Mouse (Mus musculus) neural tube, embryonic 13.5 days (tissue): ENCODE data around the gene Icmt. TPM values are rescaled to one million over a fixed set of nuclear protein-coding genes. Genes with fewer than 3 reads are reported as not detected.

ENCODE experiments used
- ATAC-seq: fragments of 200-750 bp; cut with Nextera tagmentation; 2 replicates; pipeline ENCODE4 v1.8.0; 2017; ENCODE audit warnings: low read depth, mild to moderate bottlenecking, moderate TSS enrichment, moderate library complexity
- H3K27ac ChIP-seq: fragments of 300-500 bp; sonication (generic); replicated peaks from 2 replicates; pipeline ENCODE4 v1.5.1; 2015; ENCODE audit warnings: moderate library complexity, mild to moderate bottlenecking, inconsistent platforms
- H3K27me3 ChIP-seq: fragments of 300-500 bp; sonication (generic); 2 replicates; pipeline ENCODE4 v1.6.1; 2015; ENCODE audit warnings: mild to moderate bottlenecking, inconsistent platforms
- H3K36me3 ChIP-seq: fragments of 300-500 bp; sonication (generic); 2 replicates; pipeline ENCODE4 v1.6.1; 2015; ENCODE audit warnings: mild to moderate bottlenecking, inconsistent platforms
- H3K4me1 ChIP-seq: fragments of 300-500 bp; sonication (generic); replicated peaks from 2 replicates; pipeline ENCODE4 v1.6.1; 2015; ENCODE audit warnings: inconsistent platforms
- H3K4me2 ChIP-seq: fragments of 300-500 bp; sonication (generic); 2 replicates; pipeline ENCODE4 v1.6.1; 2015; ENCODE audit warnings: inconsistent platforms, mild to moderate bottlenecking, moderate library complexity
- H3K4me3 ChIP-seq: fragments of 300-500 bp; sonication (generic); 2 replicates; pipeline ENCODE4 v1.5.1; 2015; ENCODE audit warnings: mild to moderate bottlenecking, inconsistent platforms
- H3K9ac ChIP-seq: fragments of 300-500 bp; sonication (generic); 2 replicates; pipeline ENCODE4 v1.6.1; 2015; ENCODE audit warnings: moderate library complexity, mild to moderate bottlenecking, inconsistent platforms
- H3K9me3 ChIP-seq: fragments of 300-500 bp; sonication (generic); 2 replicates; pipeline ENCODE4 v1.6.1; 2016; ENCODE audit warnings: inconsistent platforms
- WGBS: fragments of 180-500 bp; shearing (Covaris S2); methylation state at CpG from one replicate; pipeline ENCODE4 v1.1.7; 2015; 5-methylcytosine and 5-hydroxymethylcytosine counted together
- polyA plus RNA-seq: library from polyadenylated mRNA; unstranded; fragments of >200 nt; fragmentation: Nextera tagmentation; extraction: Ambion mirVana; gene quantifications from 2 replicates; pipeline ENCODE4 v1.2.1, GENCODE M21; 2015

The Icmt gene
- polyA plus RNA-seq, 1 experiment from 2014 or later: 21.7 TPM

GRCm38 (mm10) chr4:152291562-152291961 is 5.5 kb upstream of the Icmt start, which contains the start of gene Hes3:
Gene Hes3, minus strand, starts transcription at chr4:152291662.
- Histone ChIP-seq H3K4me2 (peak within 1 kb of the TSS; percentile 57), H3K27ac (no peak within 1 kb of the TSS), H3K36me3 (no peaks in the 10 kb centered on the region), H3K27me3 (peaks cover 87% of the 10 kb centered on the region), H3K4me3 (peak within 1 kb of the TSS; percentile 28), H3K9ac (peak within 1 kb of the TSS; percentile 67), H3K9me3 (no peaks in the 10 kb centered on the region), H3K4me1 (peaks cover 74% of the 10 kb centered on the region)
- ATAC-seq: no peak
- 15% methylated on average over 6 of the region's 6 CpGs for WGBS

GRCm38 (mm10) chr4:152292102-152292765 is 4.8 kb upstream of the Icmt start:
- Histone ChIP-seq H3K9me3 (no peaks in the 10 kb centered on the region), H3K36me3 (no peaks in the 10 kb centered on the region), H3K4me1 (peaks cover 68% of the 10 kb centered on the region), H3K27me3 (peaks cover 80% of the 10 kb centered on the region), H3K27ac (peak overlapping the region; percentile 28; the same call in 1 of the 2 replicates), H3K4me2 (no peak overlapping the region), H3K9ac (0 out of 2 replicates have a peak overlapping the region, but pooled peaks have one; percentile 18), H3K4me3 (no peak overlapping the region)
- peak; percentile 17; the same call in 1 of the 2 replicates for ATAC-seq
- 2% methylated on average over 12 of the region's 12 CpGs for WGBS

- 51% methylated on average over 10 of the region's 10 CpGs for WGBS
- H3K9ac ChIP-seq: no peak overlapping the region
Observed at GRCm38 (mm10) chr4:152294188-152294929, 2.7 kb upstream of the Icmt start.

GRCm38 (mm10) chr4:152295916-152296315 is 1.1 kb upstream of the Icmt start:
- WGBS: 52% methylated on average over 4 of the region's 4 CpGs
- H3K27me3 ChIP-seq: peaks cover 51% of the 10 kb centered on the region
- no peak overlapping the region for H3K9ac ChIP-seq
- H3K27ac ChIP-seq: no peak overlapping the region
- H3K4me3 ChIP-seq: no peak overlapping the region
- no peak for ATAC-seq
- H3K4me2 ChIP-seq: no peak overlapping the region
- peaks cover 55% of the 10 kb centered on the region for H3K4me1 ChIP-seq
- H3K9me3 ChIP-seq: no peaks in the 10 kb centered on the region
- H3K36me3 ChIP-seq: peaks cover 13% of the 10 kb centered on the region

More at GRCm38 (mm10) chr4:152294188-152294929, 2.7 kb upstream of the Icmt start:
- Histone ChIP-seq H3K4me3 (no peak overlapping the region), H3K4me2 (no peak overlapping the region), H3K27me3 (peaks cover 64% of the 10 kb centered on the region), H3K9me3 (no peaks in the 10 kb centered on the region), H3K27ac (no peak overlapping the region), H3K4me1 (peaks cover 69% of the 10 kb centered on the region), H3K36me3 (no peaks in the 10 kb centered on the region)
- ATAC-seq: no peak

GRCm38 (mm10) chr4:152296371-152296770 is 656 bp upstream of the Icmt start:
- WGBS: 25% methylated on average over 8 of the region's 8 CpGs
- peaks cover 51% of the 10 kb centered on the region for H3K4me1 ChIP-seq
- H3K27ac ChIP-seq: 0 out of 2 replicates have a peak overlapping the region, but pooled peaks have one; percentile 24
- peaks cover 17% of the 10 kb centered on the region for H3K36me3 ChIP-seq
- H3K27me3 ChIP-seq: peaks cover 46% of the 10 kb centered on the region
- peak overlapping the region; percentile 69 for H3K4me2 ChIP-seq
- no peaks in the 10 kb centered on the region for H3K9me3 ChIP-seq
- no peak for ATAC-seq
- peak overlapping the region; percentile 96 for H3K4me3 ChIP-seq
- H3K9ac ChIP-seq: peak overlapping the region; percentile 61

- peaks cover 22% of the 10 kb centered on the region for H3K27me3 ChIP-seq
- peak overlapping the region; percentile 97; the same call in 1 of the 2 replicates for H3K9ac ChIP-seq
- 91% methylated on average over 14 of the region's 14 CpGs for WGBS
- no peak overlapping the region for H3K27ac ChIP-seq
- H3K4me2 ChIP-seq: peak overlapping the region; percentile 98; the same call in 1 of the 2 replicates
- no peaks in the 10 kb centered on the region for H3K9me3 ChIP-seq
- H3K4me3 ChIP-seq: no peak overlapping the region
- H3K4me1 ChIP-seq: peaks cover 26% of the 10 kb centered on the region
- no peak for ATAC-seq
- H3K36me3 ChIP-seq: peaks cover 42% of the 10 kb centered on the region
Observed at GRCm38 (mm10) chr4:152298836-152299235, 1.8 kb downstream of the Icmt start.

- ATAC-seq: no peak
- no peak overlapping the region for H3K4me3 ChIP-seq
- no peak overlapping the region for H3K27ac ChIP-seq
- peaks cover 7% of the 10 kb centered on the region for H3K27me3 ChIP-seq
- H3K4me2 ChIP-seq: no peak overlapping the region
- peaks cover 30% of the 10 kb centered on the region for H3K4me1 ChIP-seq
- H3K36me3 ChIP-seq: peaks cover 51% of the 10 kb centered on the region
- no peaks in the 10 kb centered on the region for H3K9me3 ChIP-seq
- WGBS: 91% methylated on average over 8 of the region's 8 CpGs
- H3K9ac ChIP-seq: no peak overlapping the region
Observed at GRCm38 (mm10) chr4:152300375-152300774, 3.3 kb downstream of the Icmt start.

GRCm38 (mm10) chr4:152302012-152302411 is 5.0 kb downstream of the Icmt start:
- H3K4me1 ChIP-seq: peaks cover 40% of the 10 kb centered on the region
- H3K4me2 ChIP-seq: no peak overlapping the region
- 81% methylated on average over 11 of the region's 11 CpGs for WGBS
- H3K9ac ChIP-seq: no peak overlapping the region
- ATAC-seq: no peak
- no peak overlapping the region for H3K27ac ChIP-seq
- H3K4me3 ChIP-seq: no peak overlapping the region
- no peaks in the 10 kb centered on the region for H3K9me3 ChIP-seq
- peaks cover 51% of the 10 kb centered on the region for H3K36me3 ChIP-seq
- H3K27me3 ChIP-seq: no peaks in the 10 kb centered on the region

GRCm38 (mm10) chr4:152303172-152303571 is 6.1 kb downstream of the Icmt start:
- H3K27ac ChIP-seq: no peak overlapping the region
- H3K4me2 ChIP-seq: no peak overlapping the region
- no peaks in the 10 kb centered on the region for H3K27me3 ChIP-seq
- peaks cover 39% of the 10 kb centered on the region for H3K4me1 ChIP-seq
- no peaks in the 10 kb centered on the region for H3K9me3 ChIP-seq
- ATAC-seq: no peak
- WGBS: 91% methylated on average over 10 of the region's 10 CpGs
- H3K4me3 ChIP-seq: no peak overlapping the region
- H3K36me3 ChIP-seq: peaks cover 58% of the 10 kb centered on the region
- H3K9ac ChIP-seq: no peak overlapping the region

- peaks cover 62% of the 10 kb centered on the region for H3K36me3 ChIP-seq
- WGBS: 87% methylated on average over 6 of the region's 6 CpGs
- no peak for ATAC-seq
Observed at GRCm38 (mm10) chr4:152304685-152305084, 7.7 kb downstream of the Icmt start.

GRCm38 (mm10) chr4:152305991-152306390 is 9.0 kb downstream of the Icmt start:
- WGBS: 42% methylated on average over 6 of the region's 6 CpGs
- peak overlapping the region; percentile 69 for H3K27ac ChIP-seq
- no peak overlapping the region for H3K4me2 ChIP-seq
- peaks cover 15% of the 10 kb centered on the region for H3K27me3 ChIP-seq
- no peaks in the 10 kb centered on the region for H3K9me3 ChIP-seq
- H3K4me1 ChIP-seq: peaks cover 30% of the 10 kb centered on the region
- H3K36me3 ChIP-seq: peaks cover 52% of the 10 kb centered on the region
- peak overlapping the region; percentile 22 for H3K9ac ChIP-seq
- no peak for ATAC-seq
- H3K4me3 ChIP-seq: no peak overlapping the region

More at GRCm38 (mm10) chr4:152304685-152305084, 7.7 kb downstream of the Icmt start:
- no peaks in the 10 kb centered on the region for H3K9me3 ChIP-seq
- H3K9ac ChIP-seq: no peak overlapping the region
- H3K27ac ChIP-seq: no peak overlapping the region
- no peak overlapping the region for H3K4me2 ChIP-seq
- peaks cover 30% of the 10 kb centered on the region for H3K4me1 ChIP-seq
- no peak overlapping the region for H3K4me3 ChIP-seq
- peaks cover 2% of the 10 kb centered on the region for H3K27me3 ChIP-seq

- H3K4me1 ChIP-seq: peaks cover 34% of the 10 kb centered on the region
- H3K27ac ChIP-seq: no peak overlapping the region
- no peak overlapping the region for H3K9ac ChIP-seq
- peaks cover 36% of the 10 kb centered on the region for H3K36me3 ChIP-seq
- no peak overlapping the region for H3K4me2 ChIP-seq
- ATAC-seq: no peak
- H3K9me3 ChIP-seq: no peaks in the 10 kb centered on the region
- H3K27me3 ChIP-seq: peaks cover 30% of the 10 kb centered on the region
- WGBS: 80% methylated on average over 9 of the region's 9 CpGs
- no peak overlapping the region for H3K4me3 ChIP-seq
Observed at GRCm38 (mm10) chr4:152307542-152307941, 10.5 kb downstream of the Icmt start.
